Comparison of ENCODE assay signal across 19 mouse cellular contexts in genomic region chr1:34375440-34375839, GRCm38 (mm10).
"Had no signal": no experiment of that assay in that cellular context is flagged by ENCODE, and none has a peak within 500 bp of the region (broad histone marks: within the 10 kb centered on the region; RNA-seq: fewer than 3 reads in every experiment).

No protein-coding gene starts in this region.

- H3K9me3 ChIP-seq: limb, embryonic 12.5 days; limb, embryonic 15.5 days; midbrain, embryonic 12.5 days; midbrain, embryonic 15.5 days; neural tube, embryonic 12.5 days had no signal

- H3K27me3 ChIP-seq: limb, embryonic 12.5 days; limb, embryonic 15.5 days; midbrain, embryonic 12.5 days; midbrain, embryonic 15.5 days; neural tube, embryonic 12.5 days; neural tube, embryonic 15.5 days had no signal

- H3K9ac ChIP-seq: limb, embryonic 12.5 days; limb, embryonic 15.5 days; liver, embryonic 14.5 days; liver, postnatal 0 days; lung, embryonic 14.5 days; midbrain, embryonic 12.5 days; midbrain, embryonic 15.5 days; neural tube, embryonic 12.5 days; neural tube, embryonic 15.5 days had no signal

- H3K36me3 ChIP-seq: limb, embryonic 12.5 days; limb, embryonic 15.5 days; midbrain, embryonic 12.5 days; midbrain, embryonic 15.5 days; neural tube, embryonic 12.5 days; neural tube, embryonic 15.5 days had no signal

- H3K4me3 ChIP-seq: limb, embryonic 12.5 days; limb, embryonic 15.5 days; midbrain, embryonic 12.5 days; midbrain, embryonic 15.5 days; neural tube, embryonic 12.5 days; neural tube, embryonic 15.5 days had no signal

- H3K4me1 ChIP-seq: limb, embryonic 12.5 days; limb, embryonic 15.5 days; midbrain, embryonic 12.5 days; midbrain, embryonic 15.5 days; neural tube, embryonic 12.5 days; neural tube, embryonic 15.5 days had no signal

- DNase-seq: kidney, adult 11 months; kidney, adult 8-10 months; kidney, postnatal 36 days; left cerebral cortex, postnatal 4 days; liver, postnatal 0 days; lung, embryonic 14.5 days; lung, postnatal 10 days; lung, postnatal 4 days; thymus, adult 18-20 months; thymus, postnatal 36 days had no signal

- H3K27ac ChIP-seq: kidney, postnatal 0 days; limb, embryonic 12.5 days; limb, embryonic 15.5 days; liver, embryonic 14.5 days; midbrain, embryonic 12.5 days; midbrain, embryonic 15.5 days; neural tube, embryonic 12.5 days; neural tube, embryonic 15.5 days had no signal

- ATAC-seq: liver, postnatal 0 days; midbrain, embryonic 15.5 days had no signal

- H3K4me2 ChIP-seq: limb, embryonic 12.5 days; limb, embryonic 15.5 days; liver, embryonic 11.5 days; lung, embryonic 14.5 days; midbrain, embryonic 12.5 days; midbrain, embryonic 15.5 days; neural tube, embryonic 12.5 days; neural tube, embryonic 15.5 days had no signal
